Mouse (Mus musculus) right cerebral cortex, adult 18-20 months (tissue): Measurements from ENCODE around the gene Nhlh2.
A peak's percentile ranks its signal among the peaks of the same experiment; 100 is the strongest.

Experiments used
- DNase-seq: peaks from one replicate; pipeline ENCODE4 v3.0.0; 2022; ENCODE audit warnings: mixed read lengths

Nhlh2 gene

DNA sequence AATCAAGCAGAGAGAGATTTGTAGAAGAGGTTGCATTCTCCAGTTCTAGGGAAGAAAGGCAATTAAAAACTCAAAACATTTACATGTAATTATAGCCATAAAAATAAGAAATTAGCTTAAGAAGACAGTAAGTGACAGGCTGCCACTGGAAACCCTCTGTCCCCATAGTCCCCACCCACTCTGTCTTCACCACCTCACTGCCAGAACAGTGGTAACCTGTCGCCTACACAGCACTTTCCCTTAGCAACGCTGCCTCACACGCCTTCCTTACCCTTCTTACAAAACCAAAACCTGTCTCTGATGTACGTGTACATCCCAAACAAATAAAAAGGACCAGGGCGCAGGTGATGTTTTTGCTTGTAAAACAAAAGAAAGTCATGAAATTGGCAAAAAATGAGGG lies 15.8 kb downstream of the Nhlh2 start:
- peak; percentile 32 for DNase-seq

DNA sequence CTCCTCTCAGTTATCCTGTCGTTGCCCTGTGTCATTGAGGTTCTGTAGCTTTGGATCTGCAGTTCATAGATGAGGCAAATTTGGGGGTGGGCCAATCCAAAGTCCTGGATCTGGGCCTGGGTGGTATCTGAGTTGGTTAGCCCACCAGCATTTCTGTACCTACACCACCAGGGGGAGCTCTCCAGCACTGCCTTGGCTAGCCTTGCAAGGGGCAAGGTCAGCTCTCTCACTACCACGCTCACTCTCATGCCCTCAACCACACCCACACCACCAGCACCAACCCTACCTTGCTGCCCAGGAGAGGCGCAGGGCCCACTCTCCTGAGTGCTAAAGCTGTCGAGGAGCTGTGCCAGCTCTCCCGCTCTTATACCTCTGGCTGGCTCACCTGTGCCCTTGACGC lies 18.0 kb downstream of the Nhlh2 start:
- no peak for DNase-seq

- no peak for DNase-seq
Measured at GRCm38 (mm10) chr3:102037806-102038205, 27.9 kb downstream of the Nhlh2 start.

- no peak for DNase-seq
Measured at GRCm38 (mm10) chr3:102038608-102039007, 28.7 kb downstream of the Nhlh2 start.

DNA sequence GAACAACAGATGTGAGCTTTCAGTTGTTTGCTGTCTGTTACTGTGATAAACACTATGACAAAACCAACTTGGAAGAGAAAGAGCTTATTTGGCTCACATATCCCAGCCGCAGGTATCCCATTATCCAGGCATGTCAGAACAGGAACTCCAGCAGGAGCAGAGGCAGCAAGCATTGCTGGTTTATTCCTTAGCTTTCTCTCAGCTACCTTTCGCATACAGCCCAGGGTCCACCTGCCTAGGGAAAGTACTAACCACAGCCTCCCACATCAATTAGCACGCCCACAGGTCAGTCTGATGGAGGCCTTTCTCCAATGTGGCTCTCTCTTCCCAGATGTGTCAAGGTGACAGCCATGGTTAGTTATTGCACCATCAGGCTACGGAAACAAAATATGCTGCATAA lies 31.8 kb downstream of the Nhlh2 start:
- DNase-seq: no peak

- DNase-seq: peak; percentile 19
Measured at GRCm38 (mm10) chr3:102045071-102045470, 35.2 kb downstream of the Nhlh2 start.

- DNase-seq: no peak
Measured at GRCm38 (mm10) chr3:102047532-102047931, 37.7 kb downstream of the Nhlh2 start.

GRCm38 (mm10) chr3:102049207-102050104 lies 39.6 kb downstream of the Nhlh2 start:
- DNase-seq: no peak

DNA sequence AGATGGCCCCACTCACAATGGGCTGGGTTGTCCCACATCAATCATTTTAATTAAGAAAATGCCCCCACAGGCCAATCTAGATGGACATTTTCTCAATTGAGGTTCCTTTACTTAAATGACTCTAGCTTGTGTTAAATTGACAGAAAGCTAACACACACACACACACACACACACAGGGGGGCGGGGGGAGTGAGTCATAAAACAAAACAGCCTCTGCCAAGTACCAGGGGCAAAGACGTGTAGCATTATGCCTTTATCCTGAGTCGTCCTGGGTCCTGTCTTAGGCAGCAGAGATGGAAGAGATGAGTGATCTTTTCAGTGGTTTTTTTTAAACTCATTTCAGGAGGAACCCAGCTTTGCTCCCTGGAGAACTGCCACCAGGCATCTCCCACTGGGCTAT lies 42.2 kb downstream of the Nhlh2 start:
- DNase-seq: no peak

GRCm38 (mm10) chr3:102053293-102053692 lies 43.4 kb downstream of the Nhlh2 start:
- DNase-seq: no peak

DNA sequence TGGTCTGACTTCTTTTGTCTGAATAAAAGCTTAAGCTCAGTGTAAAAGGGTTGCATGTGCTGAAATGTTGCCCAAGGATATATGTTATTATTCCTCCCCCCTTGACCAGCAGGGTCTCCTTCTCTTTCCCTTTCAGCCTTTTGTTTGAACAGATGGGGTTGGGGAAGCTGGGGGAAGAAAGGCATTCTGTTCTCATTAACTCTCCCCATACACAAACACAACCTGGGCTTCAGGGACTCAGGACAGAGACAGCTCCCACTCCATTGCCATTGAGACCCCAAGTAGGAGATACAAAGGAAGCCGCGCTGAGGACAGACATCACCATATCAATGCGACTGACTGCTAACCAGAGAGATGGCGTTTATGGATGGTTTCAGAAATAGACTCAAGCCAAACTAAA lies 46.0 kb downstream of the Nhlh2 start:
- no peak for DNase-seq

GRCm38 (mm10) chr3:102060065-102060464 lies 50.2 kb downstream of the Nhlh2 start:
- DNase-seq: no peak

DNA sequence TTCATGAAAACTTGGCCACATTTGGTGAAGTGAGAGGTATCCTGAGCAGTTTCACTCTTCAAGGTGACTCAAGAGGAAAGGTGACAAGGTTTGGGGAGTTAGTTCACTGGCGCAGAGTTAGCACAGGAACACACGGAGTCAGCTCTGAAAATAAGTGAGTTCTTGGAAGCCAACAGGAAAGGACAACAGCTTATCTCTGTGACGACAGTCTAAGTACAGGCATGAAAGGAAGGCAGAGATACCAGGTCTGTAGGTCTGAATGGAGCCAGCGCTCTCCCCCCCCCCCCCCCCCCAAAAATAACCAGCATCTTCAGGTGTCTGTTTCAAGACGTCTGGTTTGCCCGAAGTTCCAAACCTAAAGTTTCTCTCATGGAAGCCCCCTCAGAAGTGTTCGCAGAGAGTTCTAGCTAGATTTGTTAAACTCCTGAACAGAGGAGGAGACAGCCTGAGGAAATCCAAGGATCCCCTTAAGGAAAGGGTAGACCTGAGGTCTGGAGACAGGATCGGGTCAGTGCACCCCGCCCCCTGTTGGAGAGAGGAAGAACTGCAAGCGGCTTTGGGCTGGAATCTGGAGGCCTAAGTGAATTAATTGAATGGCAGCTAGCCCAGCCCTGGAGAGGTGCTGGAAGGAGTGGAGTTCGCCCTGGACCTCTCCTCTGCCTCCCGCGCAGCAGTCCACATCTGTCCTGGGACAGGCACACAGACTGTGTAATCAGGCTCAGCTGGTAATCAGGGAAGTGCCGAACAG lies 52.2 kb downstream of the Nhlh2 start:
- peak; percentile 24 for DNase-seq

GRCm38 (mm10) chr3:102062671-102063010 lies 52.8 kb downstream of the Nhlh2 start:
- no peak for DNase-seq

GRCm38 (mm10) chr3:102063273-102064120 lies 53.6 kb downstream of the Nhlh2 start:
- DNase-seq: no peak

DNA sequence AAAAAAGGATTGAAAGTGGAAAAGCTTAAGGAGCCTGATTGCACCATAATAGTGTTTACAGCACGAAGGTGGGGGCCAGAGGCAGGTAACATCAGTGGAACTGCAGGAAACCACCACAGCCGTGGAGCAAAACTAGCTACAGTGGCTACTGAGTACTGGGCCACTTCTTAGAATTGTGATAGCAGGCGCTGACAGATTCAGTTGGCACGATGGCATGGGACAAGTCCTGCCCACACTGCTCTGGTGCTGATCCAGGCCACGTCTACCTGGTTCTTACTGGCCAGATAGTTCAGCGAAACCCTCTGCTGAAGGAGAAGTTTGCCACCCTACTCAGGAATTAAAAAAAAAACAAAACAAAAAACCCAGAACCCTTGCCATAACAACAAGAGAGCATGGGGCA lies 54.7 kb downstream of the Nhlh2 start:
- no peak for DNase-seq
